Mouse (Mus musculus) heart, adult 2 months (tissue): ENCODE results near the gene Necap2. TPM values are rescaled to one million over a fixed set of nuclear protein-coding genes. Genes with fewer than 3 reads are reported as not detected.
A peak's percentile ranks its signal among the peaks of the same experiment; 100 is the strongest.

Experiments
- DNase-seq, 2 experiments: peaks; one replicate each; pipeline ENCODE4 v3.0.0; 2021
- H3K27ac ChIP-seq: fragments of 200-600 bp; 2 replicates; pipeline ENCODE4 v1.8.1; 2022
- H3K27me3 ChIP-seq: fragments of 200-500 bp; 2 replicates; pipeline ENCODE4 v1.6.1; 2012; ENCODE audit warnings: mild to moderate bottlenecking, low read length, inconsistent platforms, mixed read lengths; ENCODE audit not compliant: control insufficient read depth, insufficient read depth
- H3K36me3 ChIP-seq: fragments of 200-500 bp; 2 replicates; pipeline ENCODE4 v1.6.1; 2012; ENCODE audit warnings: low read length, inconsistent platforms; ENCODE audit not compliant: control insufficient read depth, insufficient read depth
- H3K4me1 ChIP-seq: fragments of 200-500 bp; 2 replicates; pipeline ENCODE4 v1.6.1; 2011; ENCODE audit warnings: low read length; ENCODE audit not compliant: control insufficient read depth, insufficient read depth
- H3K4me3 ChIP-seq: fragments of 200-600 bp; 2 replicates; pipeline ENCODE4 v1.8.1; 2022
- H3K79me2 ChIP-seq: fragments of 200-500 bp; replicated peaks from 2 replicates; pipeline ENCODE4 v1.6.1; 2012; ENCODE audit warnings: mild to moderate bottlenecking, inconsistent platforms, low read length, moderate library complexity, mixed read lengths; ENCODE audit not compliant: control insufficient read depth, insufficient read depth
- H3K9ac ChIP-seq: fragments of 200-500 bp; 2 replicates; pipeline ENCODE4 v1.6.1; 2012; ENCODE audit warnings: low read depth, mild to moderate bottlenecking, control low read depth, inconsistent platforms, low read length, mixed read lengths
- CTCF ChIP-seq: fragments of 200-600 bp; IDR thresholded peaks from 2 replicates; pipeline ENCODE4 v1.8.1; 2022; ENCODE audit warnings: antibody characterized with exemption, mild to moderate bottlenecking, moderate library complexity
- EP300 ChIP-seq: fragments of 200-500 bp; IDR thresholded peaks from 2 replicates; pipeline ENCODE4 v1.6.1; 2011; ENCODE audit warnings: low read depth, low read length, control low read depth; ENCODE audit not compliant: insufficient read depth
- POLR2A ChIP-seq: fragments of 200-500 bp; IDR thresholded peaks from 2 replicates; pipeline ENCODE4 v1.6.1; 2011; ENCODE audit warnings: mild to moderate bottlenecking, low read depth, low read length, control low read depth; ENCODE audit not compliant: insufficient read depth
- WGBS: fragments of 180-500 bp; shearing (Covaris S2); methylation state at CpG from one replicate; pipeline ENCODE4 v1.1.7; 2018; 5-methylcytosine and 5-hydroxymethylcytosine counted together
- intact Hi-C: fragments of 180-260 bp; cut with DNase I; formaldehyde crosslinking; loops from one replicate; pipeline ENCODE4 v1.15.1; 2025
- polyA plus RNA-seq: library from polyadenylated mRNA; depleted of rRNA; stranded (reverse); fragments of >200 nt; gene quantifications from 2 replicates; pipeline ENCODE4 v1.2.3, GENCODE M21; 2012
- total RNA-seq, 2 experiments: library from RNA; stranded (reverse); gene quantifications; 2 replicates each; pipeline ENCODE4 v1.2.3; 2021

Gene Necap2
- total and polyA plus RNA-seq, 3 experiments, result 13.9 to 21.2 (median 14.9) TPM

- H3K4me1 ChIP-seq, result no peaks in the 10 kb centered on the region
- no peaks in the 10 kb centered on the region for H3K27me3 ChIP-seq
- intact Hi-C loops, result no loop called here
- H3K27ac ChIP-seq, result no peak overlapping the region
- H3K4me3 ChIP-seq, result no peak overlapping the region
- no peak for TF ChIP-seq EP300
- TF ChIP-seq CTCF, result no peak
- TF ChIP-seq POLR2A, result no peak
- WGBS, result 55% methylated on average over 8 of the region's 8 CpGs
- no peaks in the 10 kb centered on the region for H3K79me2 ChIP-seq
- DNase-seq, result no peak
- no peak overlapping the region for H3K9ac ChIP-seq
- H3K36me3 ChIP-seq, result no peaks in the 10 kb centered on the region
Measured at GRCm38 (mm10) chr4:141053138-141053537, 25.0 kb downstream of the Necap2 start.

- Histone ChIP-seq H3K27me3 (no peaks in the 10 kb centered on the region), H3K36me3 (no peaks in the 10 kb centered on the region), H3K4me3 (no peak overlapping the region), H3K4me1 (no peaks in the 10 kb centered on the region), H3K27ac (no peak overlapping the region), H3K79me2 (no peaks in the 10 kb centered on the region), H3K9ac (no peak overlapping the region)
- TF ChIP-seq EP300 (no peak), POLR2A (no peak), CTCF (no peak)
- intact Hi-C loops, result no loop called here
- 83% methylated on average over 12 of the region's 12 CpGs for WGBS
- DNase-seq, result no peak
Measured at GRCm38 (mm10) chr4:141052442-141052841, 25.7 kb downstream of the Necap2 start.

DNA sequence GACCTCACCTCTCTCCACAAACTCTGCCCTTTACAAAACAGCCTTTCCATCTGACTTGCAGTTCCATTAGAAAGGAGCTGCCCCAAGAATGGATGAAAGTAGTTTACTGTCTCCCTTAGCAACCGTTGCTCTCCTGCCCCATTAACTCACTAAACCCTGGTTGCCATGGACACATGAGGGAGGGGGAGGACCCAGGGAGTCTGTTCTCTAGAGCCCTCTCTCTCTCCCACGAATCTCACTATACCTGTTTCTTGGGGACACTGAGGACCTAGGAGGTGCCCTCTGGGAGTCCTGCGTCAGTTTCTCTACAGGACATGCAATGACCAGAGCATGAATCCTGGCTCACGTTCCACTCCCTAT lies 28.7 kb downstream of the Necap2 start:
- TF ChIP-seq EP300 (no peak), CTCF (no peak), POLR2A (no peak)
- no peak overlapping the region for H3K4me3 ChIP-seq
- H3K27me3 ChIP-seq, result no peaks in the 10 kb centered on the region
- DNase-seq, result no peak
- no peaks in the 10 kb centered on the region for H3K4me1 ChIP-seq
- intact Hi-C loops, result no loop called here
- 77% methylated on average over 4 of the region's 4 CpGs for WGBS
- H3K9ac ChIP-seq, result no peak overlapping the region
- no peaks in the 10 kb centered on the region for H3K79me2 ChIP-seq
- H3K36me3 ChIP-seq, result no peaks in the 10 kb centered on the region
- H3K27ac ChIP-seq, result no peak overlapping the region

DNA sequence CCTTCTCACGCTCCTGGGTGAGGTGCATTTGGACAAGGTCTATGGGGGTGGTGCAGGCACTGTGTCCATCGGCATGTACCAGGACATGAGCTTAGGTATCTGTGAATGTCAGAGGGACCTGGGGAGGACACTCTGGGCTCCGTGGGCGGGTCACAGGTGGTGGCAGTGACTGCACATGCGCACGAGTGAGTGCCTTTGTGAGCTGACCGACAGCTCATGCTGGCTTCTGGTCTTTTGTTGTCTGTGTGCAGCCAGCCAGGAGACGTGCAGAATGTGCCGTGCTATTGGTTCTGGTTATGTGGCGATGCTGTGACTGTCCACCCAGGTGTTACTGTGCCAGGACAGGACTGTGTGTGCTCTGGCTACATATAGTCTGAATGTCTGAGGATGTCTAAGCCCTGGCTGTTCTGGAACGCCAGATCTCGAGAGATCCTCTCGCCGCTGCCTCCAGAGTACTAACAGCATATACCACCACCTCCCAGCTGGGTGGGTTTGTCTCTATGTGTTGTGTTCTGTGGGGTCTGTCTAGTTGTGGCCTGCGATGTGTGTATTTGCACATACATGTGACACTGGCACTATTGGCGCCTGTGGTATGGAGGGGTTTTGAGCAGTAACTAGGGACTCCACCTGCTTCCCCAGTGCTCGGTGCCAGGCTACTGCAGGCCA lies 29.2 kb downstream of the Necap2 start:
- no peak overlapping the region for H3K4me3 ChIP-seq
- no peak for DNase-seq
- intact Hi-C loops, result no loop called here
- H3K27ac ChIP-seq, result no peak overlapping the region
- 93% methylated on average over 17 of the region's 17 CpGs for WGBS
- H3K27me3 ChIP-seq, result no peaks in the 10 kb centered on the region
- no peak for TF ChIP-seq POLR2A
- H3K4me1 ChIP-seq, result no peaks in the 10 kb centered on the region
- no peaks in the 10 kb centered on the region for H3K79me2 ChIP-seq
- H3K36me3 ChIP-seq, result no peaks in the 10 kb centered on the region
- H3K9ac ChIP-seq, result no peak overlapping the region

DNA sequence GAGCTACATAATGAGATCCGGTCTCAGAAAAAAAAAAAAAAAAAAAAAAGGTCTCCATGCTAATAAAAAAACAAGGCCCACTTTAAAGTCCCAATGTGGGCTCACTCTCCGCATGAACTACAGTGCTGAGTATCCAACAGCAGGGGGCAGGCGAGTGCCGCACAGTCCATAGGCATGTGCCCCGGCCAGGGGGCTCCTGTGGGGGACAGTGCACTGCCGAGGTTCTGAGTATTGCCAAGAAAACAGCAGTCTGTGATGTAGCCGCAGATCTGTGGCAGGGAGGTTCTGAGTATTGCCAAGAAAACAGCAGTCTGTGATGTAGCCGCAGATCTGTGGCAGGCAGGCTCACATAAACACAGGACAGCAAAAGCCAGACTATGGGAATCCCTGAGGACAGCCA lies 33.3 kb downstream of the Necap2 start:
- 14% methylated on average over 8 of the region's 8 CpGs for WGBS
- H3K36me3 ChIP-seq, result no peaks in the 10 kb centered on the region
- no peaks in the 10 kb centered on the region for H3K79me2 ChIP-seq
- TF ChIP-seq POLR2A (no peak), CTCF (peak; percentile 88), EP300 (no peak)
- intact Hi-C loops, result loop anchor here (1.0 kb wide), 1 partner anchor 20 kb away; no protein-coding TSS in a partner anchor
- H3K4me3 ChIP-seq, result no peak overlapping the region
- no peak overlapping the region for H3K9ac ChIP-seq
- DNase-seq, result peak; percentile 34 to 68
- no peak overlapping the region for H3K27ac ChIP-seq
- H3K27me3 ChIP-seq, result no peaks in the 10 kb centered on the region
- H3K4me1 ChIP-seq, result no peaks in the 10 kb centered on the region

- Histone ChIP-seq H3K79me2 (no peaks in the 10 kb centered on the region), H3K27me3 (no peaks in the 10 kb centered on the region), H3K9ac (no peak overlapping the region), H3K4me3 (no peak overlapping the region), H3K36me3 (no peaks in the 10 kb centered on the region), H3K27ac (no peak overlapping the region), H3K4me1 (no peaks in the 10 kb centered on the region)
- TF ChIP-seq EP300 (no peak), CTCF (no peak), POLR2A (no peak)
- intact Hi-C loops, result no loop called here
- DNase-seq, result no peak
- 61% methylated on average over 12 of the region's 12 CpGs for WGBS
Measured at GRCm38 (mm10) chr4:141041117-141041516, 37.0 kb downstream of the Necap2 start.
